Mouse (Mus musculus): ENCODE measurements around the gene Mtf1. TPM values are rescaled to one million over a fixed set of nuclear protein-coding genes. Genes with fewer than 3 reads are reported as not detected.

The Mtf1 gene
- total RNA-seq, 2 experiments from 2014 or later, result 22.8 to 24.5 TPM

Other genes with a start within 250 kb of the Mtf1 start
- gene 3100002H09Rik, start 191.3 kb upstream of the Mtf1 start, total RNA-seq (2015), result not detected in 2 replicates
- gene 3100002H09Rik, start 191.3 kb upstream of the Mtf1 start, total RNA-seq (2017), result not detected in 2 replicates
- gene Pou3f1, start 145.3 kb upstream of the Mtf1 start, total RNA-seq (2015), result not detected in 2 replicates
- gene Pou3f1, start 145.3 kb upstream of the Mtf1 start, total RNA-seq (2017), result not detected in 2 replicates
- gene Utp11, start 108.5 kb upstream of the Mtf1 start, total RNA-seq (2015), result 39.3 and 42.0 TPM in 2 replicates
- gene Utp11, start 108.5 kb upstream of the Mtf1 start, total RNA-seq (2017), result 34.1 and 39.4 TPM in 2 replicates
- 11.5 and 11.7 TPM in 2 replicates for gene Fhl3, start 101.4 kb upstream of the Mtf1 start, total RNA-seq (2015)
- gene Fhl3, start 101.4 kb upstream of the Mtf1 start, total RNA-seq (2017), result 4.2 and 5.0 TPM in 2 replicates
- 58.3 and 58.6 TPM in 2 replicates for gene Sf3a3, start 87.3 kb upstream of the Mtf1 start, total RNA-seq (2015)
- gene Sf3a3, start 87.3 kb upstream of the Mtf1 start, total RNA-seq (2017), result 88.3 and 100 TPM in 2 replicates
- gene Inpp5b, start 60.3 kb upstream of the Mtf1 start, total RNA-seq (2015), result 32.6 and 45.0 TPM in 2 replicates
- gene Inpp5b, start 60.3 kb upstream of the Mtf1 start, total RNA-seq (2017), result 40.7 and 48.4 TPM in 2 replicates
- gene Yrdc, start 48.6 kb downstream of the Mtf1 start, total RNA-seq (2015), result 19.7 and 21.3 TPM in 2 replicates
- 19.1 and 48.6 TPM in 2 replicates for gene Yrdc, start 48.6 kb downstream of the Mtf1 start, total RNA-seq (2017)
- 5.8 and 6.3 TPM in 2 replicates for gene 1110065P20Rik, start 49.1 kb downstream of the Mtf1 start, total RNA-seq (2015)
- gene 1110065P20Rik, start 49.1 kb downstream of the Mtf1 start, total RNA-seq (2017), result 1.6 and 1.7 TPM in 2 replicates
- gene Maneal, start 60.1 kb downstream of the Mtf1 start, total RNA-seq (2015), result 0.93 TPM in 1 of 2 replicates, not detected in the other
- not detected in 2 replicates for gene Maneal, start 60.1 kb downstream of the Mtf1 start, total RNA-seq (2017)
- gene Epha10, start 78.8 kb downstream of the Mtf1 start, total RNA-seq (2015), result not detected in 2 replicates
- not detected in 2 replicates for gene Epha10, start 78.8 kb downstream of the Mtf1 start, total RNA-seq (2017)
- gene 9930104L06Rik, start 134.9 kb downstream of the Mtf1 start, total RNA-seq (2015), result 2.4 and 4.0 TPM in 2 replicates
- gene 9930104L06Rik, start 134.9 kb downstream of the Mtf1 start, total RNA-seq (2017), result 6.7 and 7.8 TPM in 2 replicates
- 109 and 126 TPM in 2 replicates for gene Cdca8, start 137.2 kb downstream of the Mtf1 start, total RNA-seq (2015)
- gene Cdca8, start 137.2 kb downstream of the Mtf1 start, total RNA-seq (2017), result 116 and 152 TPM in 2 replicates
- 9.5 and 11.9 TPM in 2 replicates for gene Rspo1, start 184.3 kb downstream of the Mtf1 start, total RNA-seq (2015)
- 4.8 and 5.9 TPM in 2 replicates for gene Rspo1, start 184.3 kb downstream of the Mtf1 start, total RNA-seq (2017)
- gene Gnl2, start 214.5 kb downstream of the Mtf1 start, total RNA-seq (2015), result 30.6 and 36.1 TPM in 2 replicates
- 61.7 and 64.0 TPM in 2 replicates for gene Gnl2, start 214.5 kb downstream of the Mtf1 start, total RNA-seq (2017)